Mouse (Mus musculus) E14TG2a.4 (cell line): ENCODE data around the gene Gm49336.

ENCODE experiments used
- CTCF ChIP-seq: conservative IDR thresholded peaks from 2 replicates; pipeline ENCODE4 v1.5.1; 2014; ENCODE audit warnings: low read length
- NANOG ChIP-seq: IDR thresholded peaks from 2 replicates; pipeline ENCODE4 v1.6.1; 2014; ENCODE audit warnings: borderline replicate concordance, low read length, mixed read lengths
- POU5F1 ChIP-seq: IDR thresholded peaks from 2 replicates; pipeline ENCODE4 v1.6.1; 2014; ENCODE audit warnings: low read length, borderline replicate concordance

DNA sequence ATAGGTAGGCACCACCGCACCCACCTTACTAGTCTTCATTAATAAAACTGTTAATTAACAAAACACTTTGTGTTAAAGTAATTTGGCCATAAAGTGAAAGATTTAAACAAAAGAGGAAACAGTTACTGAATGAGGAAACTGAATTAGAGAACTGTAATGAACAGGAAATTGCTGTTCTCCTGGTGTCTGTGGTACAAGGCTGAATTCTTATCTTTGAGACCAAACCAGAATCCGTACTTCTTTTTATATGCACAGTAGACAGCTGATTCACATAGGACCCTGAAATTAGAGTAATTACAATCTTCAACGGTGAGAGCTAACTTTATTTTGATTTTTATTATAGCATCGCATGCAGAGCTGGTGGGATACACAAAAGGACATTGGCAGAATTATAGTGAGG lies 39.1 kb upstream of the Gm49336 start:
- TF ChIP-seq NANOG (no peak), CTCF (no peak), POU5F1 (no peak)
